Mouse (Mus musculus): ENCODE measurements at regions not wholly inside any gene's neighbourhood (a gene's known extent, or its start where the extent isn't known, plus 50 kb on each side); places are given as distances from the start of the nearest gene placed in this dataset.
"Not testable (repeated sequence)": the region's sequence is repeated elsewhere in the genome, so short reads cannot be mapped to it uniquely, and the experiment has no call there.

DNA sequence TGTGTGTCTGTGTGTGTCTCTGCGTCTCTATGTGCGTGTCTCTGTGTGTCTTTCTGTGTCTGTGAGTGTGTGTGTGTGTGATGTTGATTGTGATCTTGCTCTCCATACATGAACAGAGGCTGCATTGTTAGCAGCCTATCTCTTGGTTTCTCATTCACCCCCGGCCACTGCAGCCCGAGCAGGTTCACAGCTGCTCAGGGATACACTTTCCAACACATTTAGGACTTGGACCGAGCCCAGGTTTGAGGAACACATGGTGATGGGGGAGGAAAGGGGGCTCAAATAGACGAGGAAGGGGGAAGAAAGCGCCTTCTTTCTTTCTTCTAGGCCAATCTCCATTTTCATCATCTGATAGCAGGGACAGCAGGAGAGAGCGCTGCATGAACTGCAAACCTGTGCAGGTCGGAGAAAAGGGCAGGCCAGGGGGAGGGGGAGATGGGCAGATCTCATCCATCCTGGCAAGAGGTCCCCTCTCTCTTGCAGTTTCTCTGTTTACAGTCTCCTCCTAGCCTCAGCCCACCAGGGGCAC is 123.2 kb downstream of the Zfp36l1 start:
- no peak for DNase-seq (ENCODE audit: low spot score)

- no peak for DNase-seq (ENCODE audit: low spot score)
These were observed 124.1 kb downstream of the Zfp36l1 start for GRCm38 (mm10) chr12:79988401-79989358.

DNA sequence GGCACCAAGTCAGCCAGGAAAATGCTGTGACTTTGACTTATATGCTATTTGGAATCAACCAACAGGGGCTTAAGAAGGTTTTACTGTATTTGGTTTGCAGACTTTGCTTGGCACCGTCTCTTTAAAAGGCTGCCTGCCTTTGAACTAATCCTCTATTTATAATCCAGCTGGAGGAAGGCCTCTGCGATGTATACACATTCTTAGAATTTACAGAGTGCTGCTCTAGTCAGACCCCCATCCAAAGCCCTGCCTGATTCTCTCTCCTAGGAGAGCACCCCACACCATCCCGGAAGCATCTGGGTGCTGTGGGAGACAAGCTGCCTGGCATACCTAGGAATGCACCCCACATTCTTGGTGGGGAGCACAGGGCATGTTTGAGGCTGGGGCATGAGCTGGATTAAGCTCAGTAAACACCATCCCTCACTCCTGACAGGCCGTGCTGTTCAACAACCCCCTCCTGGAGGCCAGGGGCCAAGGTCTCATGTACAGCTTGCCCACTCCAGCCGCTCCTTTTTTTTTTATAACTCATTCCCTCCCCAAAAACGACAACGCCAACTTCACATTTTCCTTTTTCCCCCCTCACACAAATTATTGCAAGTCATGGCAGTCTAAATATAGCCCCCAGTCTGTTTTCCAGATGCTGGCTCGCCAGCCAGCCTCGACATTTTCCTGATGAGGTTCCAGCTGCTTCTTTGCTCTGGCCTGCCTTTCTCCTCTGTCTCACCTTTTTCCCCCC is 126.4 kb downstream of the Zfp36l1 start:
- no peak for DNase-seq (ENCODE audit: low spot score)

- DNase-seq (ENCODE audit: low spot score) = no peak
These were observed 127.6 kb downstream of the Zfp36l1 start for GRCm38 (mm10) chr12:79984985-79985747.

DNA sequence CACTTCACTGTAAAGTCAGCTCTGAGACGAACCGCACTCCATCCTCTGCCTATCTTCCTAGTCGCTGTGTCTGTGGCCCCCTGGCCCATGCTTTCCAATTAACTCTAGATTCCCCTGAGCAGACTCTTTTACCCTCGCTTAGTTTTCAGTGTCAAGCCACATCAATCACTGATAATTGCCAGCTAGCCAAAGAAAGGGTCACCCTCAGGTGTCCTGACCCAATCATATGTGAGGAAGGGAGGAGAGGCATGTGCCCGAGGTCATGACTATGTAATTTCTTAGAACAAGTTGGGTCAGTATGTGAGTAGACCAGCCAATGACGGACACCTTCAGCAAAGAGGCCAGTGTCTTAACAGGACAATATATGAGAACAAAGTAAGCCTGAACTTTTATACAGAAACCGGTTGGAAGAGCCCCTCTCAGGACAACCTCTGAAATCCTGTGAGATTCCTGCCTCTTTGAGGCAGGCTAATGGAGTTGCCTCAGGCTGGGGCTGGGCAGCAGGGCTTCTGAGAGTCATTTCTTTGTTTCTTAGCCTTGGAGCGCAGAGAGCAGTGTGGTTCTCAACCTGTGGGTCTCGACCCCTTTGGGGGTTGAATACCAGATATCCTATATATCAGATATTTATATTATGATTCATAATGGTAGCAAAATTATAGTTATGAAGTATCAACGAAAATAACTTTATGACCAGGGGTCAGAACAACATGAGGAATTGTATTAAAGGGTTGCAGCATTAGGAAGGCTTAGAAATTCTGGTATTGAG is 128.6 kb downstream of the Zfp36l1 start:
- DNase-seq (ENCODE audit: low spot score) = no peak

GRCm38 (mm10) chr12:79983232-79983631 is 129.6 kb downstream of the Zfp36l1 start:
- DNase-seq (ENCODE audit: low spot score) = no peak

- not testable (repeated sequence) for DNase-seq (ENCODE audit: low spot score)
These were observed 130.3 kb downstream of the Zfp36l1 start for GRCm38 (mm10) chr12:79982497-79982896.

- DNase-seq (ENCODE audit: low spot score) = no peak
These were observed 132.1 kb downstream of the Zfp36l1 start for GRCm38 (mm10) chr12:79980711-79981110.

DNA sequence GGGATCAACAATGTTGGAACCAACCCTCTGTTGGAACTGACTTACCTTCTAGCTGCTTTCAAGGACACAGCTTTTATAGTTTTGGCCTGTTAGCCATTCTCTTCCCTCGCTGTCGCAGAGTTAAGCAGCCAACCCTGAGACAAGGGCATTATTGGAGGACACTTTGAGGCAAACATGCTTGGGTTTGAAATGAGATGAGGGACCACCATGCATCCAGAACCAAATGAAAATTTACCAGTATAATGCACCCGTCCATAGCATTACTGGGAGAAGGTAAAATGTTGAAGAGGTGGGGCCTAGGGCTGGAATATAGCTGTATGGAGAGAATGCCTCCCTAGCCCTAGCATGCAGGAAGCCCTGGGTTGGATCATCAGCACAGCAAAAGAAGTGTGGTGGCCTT is 135.7 kb downstream of the Zfp36l1 start:
- no peak for DNase-seq (ENCODE audit: low spot score)

GRCm38 (mm10) chr12:79975466-79976239 is 137.2 kb downstream of the Zfp36l1 start:
- DNase-seq (ENCODE audit: low spot score) = no peak

GRCm38 (mm10) chr12:79975050-79975449 is 137.8 kb downstream of the Zfp36l1 start:
- DNase-seq (ENCODE audit: low spot score) = no peak

DNA sequence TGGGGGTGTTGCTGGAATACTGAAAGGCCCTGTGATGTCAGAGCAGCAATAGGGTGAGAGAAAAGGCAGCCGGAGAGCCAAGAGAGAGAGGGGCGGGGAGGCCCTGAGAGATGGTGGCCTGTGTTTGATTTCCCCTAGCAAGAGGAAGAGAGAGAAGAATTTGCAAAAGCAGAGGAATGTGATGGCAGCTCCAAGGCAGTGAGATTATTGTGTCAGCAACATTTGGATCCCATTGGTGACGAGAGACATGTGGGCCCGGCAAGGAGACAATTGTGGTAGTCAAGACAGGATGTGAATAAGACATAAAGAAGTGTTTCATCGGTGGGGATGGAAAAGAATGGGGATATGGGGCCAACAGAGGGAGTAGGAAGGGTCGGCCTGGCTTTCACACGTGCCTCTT is 138.3 kb downstream of the Zfp36l1 start:
- no peak for DNase-seq (ENCODE audit: low spot score)

GRCm38 (mm10) chr12:79973566-79974230 is 139.1 kb downstream of the Zfp36l1 start:
- no peak for DNase-seq (ENCODE audit: low spot score)

DNA sequence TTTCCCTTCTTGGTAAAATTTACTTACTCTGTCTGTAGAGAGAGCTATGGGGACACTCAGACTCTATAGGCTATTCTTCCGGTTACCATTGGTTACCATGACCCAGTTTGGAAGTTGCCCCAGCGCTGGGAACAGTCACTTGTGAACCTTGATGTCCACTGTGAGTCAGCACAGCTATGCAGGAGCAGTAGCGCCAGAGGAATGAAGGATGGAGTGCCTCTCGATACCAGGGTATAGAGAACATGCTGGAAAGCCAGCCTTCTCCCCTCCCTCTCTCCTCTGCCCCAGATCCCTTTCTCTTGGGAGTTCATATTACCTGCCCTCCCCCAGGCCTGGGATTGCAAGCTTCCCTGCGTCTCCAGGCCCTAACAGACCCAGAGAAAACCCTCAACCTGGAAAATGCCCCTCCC is 141.8 kb downstream of the Zfp36l1 start:
- no peak for DNase-seq (ENCODE audit: low spot score)

DNA sequence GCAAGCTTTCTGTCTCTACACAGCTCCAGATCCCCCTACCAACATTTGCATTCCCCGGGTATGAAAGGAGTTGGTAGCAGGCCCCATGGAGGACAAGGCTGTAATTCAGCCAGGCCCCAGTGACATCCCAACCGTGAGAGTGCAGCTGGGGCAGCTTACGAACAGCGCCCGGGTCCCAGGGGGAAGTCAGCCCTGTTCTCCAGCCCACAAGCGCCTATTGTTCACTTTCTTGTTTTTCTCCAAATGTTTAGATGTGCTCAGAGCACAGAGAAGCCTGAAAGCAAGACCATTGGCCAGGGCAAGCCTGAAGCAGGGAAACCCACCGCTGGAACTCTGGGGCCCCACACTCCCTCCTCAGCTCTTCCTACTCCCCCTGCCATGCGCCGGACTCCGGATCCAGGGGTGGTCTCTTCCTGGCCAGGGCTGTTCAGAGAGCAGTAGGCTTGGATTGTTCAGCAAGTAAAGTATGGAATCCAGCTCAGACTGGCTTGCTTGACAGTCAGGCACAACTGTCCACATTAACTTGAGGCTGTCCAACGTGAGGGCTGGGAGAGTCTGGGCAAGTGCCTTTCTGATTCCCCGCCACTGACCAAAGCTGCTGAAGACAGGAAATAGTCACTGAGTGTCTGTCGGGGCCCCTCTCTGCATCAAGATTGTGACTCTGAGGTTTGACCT is 142.4 kb downstream of the Zfp36l1 start:
- no peak for DNase-seq (ENCODE audit: low spot score)

DNA sequence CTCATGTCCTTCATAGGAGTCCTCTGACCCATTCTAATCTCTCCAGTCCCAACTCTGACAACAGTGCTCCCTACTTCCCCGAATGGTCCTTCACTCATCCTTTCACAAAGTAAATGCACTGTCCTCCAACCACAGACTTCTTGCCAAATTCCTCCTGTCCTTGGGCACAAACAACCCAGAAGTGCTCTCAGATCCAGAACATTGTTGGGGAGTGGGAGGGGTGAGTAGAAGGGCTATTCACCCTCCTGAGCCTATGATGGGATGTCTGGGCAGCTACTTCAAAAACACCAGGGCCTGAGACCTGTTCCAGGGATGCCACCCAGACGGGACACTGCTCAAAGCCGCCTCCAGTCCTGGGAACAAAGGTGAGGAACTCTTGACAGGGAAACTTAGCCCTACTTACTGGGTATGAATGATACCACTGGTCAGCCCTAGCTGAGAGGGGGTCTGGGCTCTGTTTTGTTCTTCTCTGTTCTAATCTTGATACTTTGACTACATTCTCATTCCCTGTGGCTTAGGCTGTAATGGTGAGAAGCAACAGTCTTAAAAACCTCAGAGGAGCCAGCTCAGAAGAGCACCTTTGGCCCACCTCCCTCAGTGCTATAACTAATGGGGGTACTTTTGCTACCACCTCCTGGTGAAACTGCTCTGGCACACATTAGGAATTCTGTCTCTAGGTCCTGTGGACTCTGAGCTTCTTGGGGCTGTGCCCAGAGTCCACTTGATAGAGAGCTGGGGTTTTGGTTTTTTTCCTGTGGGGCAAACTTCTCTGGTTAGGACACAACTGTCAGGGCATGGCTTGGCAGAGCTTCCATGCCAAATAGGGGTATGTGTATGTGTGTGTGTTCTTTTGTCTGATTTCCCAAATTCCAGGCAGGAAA is 143.2 kb downstream of the Zfp36l1 start:
- DNase-seq (ENCODE audit: low spot score) = no peak

DNA sequence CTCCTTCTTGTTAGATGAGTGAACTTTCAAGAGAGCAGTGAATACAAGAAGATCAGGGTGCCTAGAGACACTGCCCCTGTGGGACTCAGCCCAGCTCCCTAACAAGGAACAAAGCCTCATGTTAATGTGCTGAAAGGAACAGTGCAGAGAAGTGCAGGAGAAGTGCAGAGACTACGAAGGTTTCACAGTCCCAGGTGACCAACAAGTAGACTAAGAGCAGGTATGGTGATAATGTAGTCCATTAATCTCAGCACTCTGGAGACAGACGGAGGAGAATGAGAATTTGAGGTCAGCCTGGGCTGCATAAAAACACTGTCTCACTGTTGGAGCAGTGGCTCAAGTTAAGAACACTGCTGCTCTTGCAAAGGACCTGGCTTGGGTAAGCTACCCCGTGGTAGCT is 144.1 kb downstream of the Zfp36l1 start:
- no peak for DNase-seq (ENCODE audit: low spot score)

DNA sequence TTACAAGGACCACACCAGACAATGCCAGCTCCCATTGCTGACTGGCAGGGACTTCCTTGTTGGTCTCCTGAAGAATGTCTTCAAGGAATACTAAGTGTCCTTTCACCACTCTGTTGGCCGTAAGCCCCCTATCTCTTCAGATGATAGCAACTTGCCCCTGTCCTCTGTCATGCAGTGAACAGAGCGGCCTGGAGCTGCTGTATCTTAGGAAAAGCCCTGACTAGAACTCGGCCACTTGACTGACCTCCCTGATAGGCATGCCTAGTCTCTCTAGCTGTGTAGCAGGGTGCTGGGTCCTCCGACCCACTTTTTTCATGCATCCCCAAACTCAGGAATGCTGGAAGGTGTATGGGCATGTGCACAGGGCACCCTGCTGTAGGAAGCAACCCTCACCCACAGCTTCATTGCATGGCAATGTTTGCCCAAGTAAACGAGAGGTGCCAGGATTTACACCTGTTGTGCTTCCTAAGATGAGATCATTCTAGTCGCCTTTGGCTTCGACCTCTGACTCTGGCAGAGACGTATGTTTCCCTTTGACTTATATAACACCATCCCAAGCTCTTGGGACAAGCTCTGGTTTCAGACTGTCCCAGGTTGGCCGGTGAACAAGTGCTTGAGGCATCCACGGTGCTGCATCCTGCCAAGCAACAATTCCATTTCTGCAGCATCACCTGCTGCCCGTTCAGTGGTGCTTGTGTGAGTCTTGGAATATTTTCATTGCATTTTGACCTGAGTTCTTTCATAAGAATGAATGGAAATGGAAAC is 145.1 kb downstream of the Zfp36l1 start:
- DNase-seq (ENCODE audit: low spot score) = no peak
